Mouse (Mus musculus) right cerebral cortex, adult 18-20 months (tissue): Measurements from ENCODE around the gene Zswim4.

Experiments used
- DNase-seq: peaks from one replicate; pipeline ENCODE4 v3.0.0; 2022; ENCODE audit warnings: mixed read lengths

Zswim4 gene

GRCm38 (mm10) chr8:84200126-84200555 is 36.7 kb downstream of the Zswim4 start:
- DNase-seq: no peak

GRCm38 (mm10) chr8:84199348-84200125 is 37.3 kb downstream of the Zswim4 start:
- no peak for DNase-seq

DNA sequence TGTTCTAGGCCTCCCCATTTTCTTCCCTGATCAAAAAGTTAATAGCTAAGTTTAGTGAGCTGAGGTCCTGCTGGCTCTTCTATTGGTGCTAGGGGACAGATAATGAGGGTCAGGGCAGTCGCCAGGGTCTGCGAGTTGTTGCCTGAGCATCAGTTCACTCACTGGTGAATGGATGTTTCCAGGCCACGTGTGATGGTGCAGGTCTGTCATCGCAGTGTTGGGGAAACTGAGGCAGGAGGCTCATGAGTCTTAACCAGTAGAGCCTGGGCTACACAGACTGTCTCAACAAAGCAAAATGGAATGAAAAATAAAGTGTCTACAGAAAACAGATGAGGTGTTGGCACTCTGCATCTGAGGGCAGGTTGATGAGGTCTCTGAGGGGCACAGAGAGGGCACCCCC is 38.0 kb downstream of the Zswim4 start:
- no peak for DNase-seq

DNA sequence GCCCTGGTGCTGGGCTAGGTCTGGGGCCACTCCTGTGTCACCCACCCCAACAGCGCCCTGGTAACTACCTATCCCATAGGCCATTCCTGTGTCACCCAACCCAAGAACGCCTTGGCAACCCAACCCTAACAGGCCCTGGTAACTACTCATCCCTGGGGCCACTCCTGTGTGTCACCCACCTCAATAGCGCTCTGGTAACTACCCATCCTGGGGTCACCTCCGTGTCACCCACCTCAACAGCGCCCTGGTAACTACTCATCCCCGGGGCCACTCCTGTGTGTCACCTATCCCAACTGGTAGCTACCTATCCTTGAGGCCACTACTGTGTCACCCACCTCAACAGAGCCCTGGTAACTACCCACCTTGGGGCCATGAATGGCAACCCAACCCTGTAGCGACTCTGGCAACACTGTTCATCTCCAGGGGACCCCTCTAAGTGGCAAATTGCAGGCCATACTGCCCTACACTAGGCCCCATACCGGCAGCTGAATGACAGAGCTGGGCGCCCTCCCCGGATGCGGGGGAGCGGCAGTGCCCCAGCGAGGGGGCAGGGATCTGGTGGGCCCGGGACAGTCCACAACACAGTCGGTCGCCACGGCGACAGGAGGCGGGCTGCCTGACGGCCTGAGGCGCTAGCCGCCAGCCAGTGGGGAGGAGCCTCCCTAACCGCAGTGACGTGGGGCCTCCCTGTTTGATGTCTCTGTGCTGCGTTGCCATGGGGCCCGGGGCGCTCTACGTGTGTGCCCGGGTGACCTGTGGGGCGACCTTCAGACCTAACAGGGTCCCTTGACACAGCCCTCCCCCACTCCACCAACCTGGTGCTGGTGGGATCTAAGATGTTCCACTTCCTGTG is 38.7 kb downstream of the Zswim4 start:
- peak; percentile 87 for DNase-seq

GRCm38 (mm10) chr8:84197141-84197921 is 39.5 kb downstream of the Zswim4 start:
- DNase-seq: peak; percentile 70

DNA sequence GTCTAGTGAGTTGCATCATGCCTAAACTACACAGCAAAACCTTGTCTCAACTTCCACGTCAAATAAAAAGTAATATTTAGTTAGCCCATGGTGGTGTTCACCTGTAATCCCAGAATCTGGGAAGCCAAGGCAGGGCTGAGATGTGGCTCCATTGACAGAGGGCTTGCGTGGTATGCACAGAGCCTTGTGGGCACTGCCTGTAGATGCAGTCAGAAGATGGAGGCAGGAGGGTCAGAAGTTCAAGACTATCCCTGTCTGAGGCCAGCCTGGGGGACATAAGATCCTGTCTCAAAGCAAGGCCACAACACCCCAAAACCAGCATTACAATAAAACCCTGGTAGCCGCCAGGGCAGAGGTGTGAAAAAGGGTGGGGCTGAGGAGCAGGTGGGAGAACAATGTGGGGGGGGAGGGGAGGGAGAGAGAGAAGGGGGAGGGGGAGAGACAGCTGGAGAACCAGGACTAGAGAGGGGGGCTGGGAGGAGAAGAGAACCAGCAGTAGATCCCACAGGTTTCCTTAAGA is 42.6 kb downstream of the Zswim4 start:
- DNase-seq: no peak

DNA sequence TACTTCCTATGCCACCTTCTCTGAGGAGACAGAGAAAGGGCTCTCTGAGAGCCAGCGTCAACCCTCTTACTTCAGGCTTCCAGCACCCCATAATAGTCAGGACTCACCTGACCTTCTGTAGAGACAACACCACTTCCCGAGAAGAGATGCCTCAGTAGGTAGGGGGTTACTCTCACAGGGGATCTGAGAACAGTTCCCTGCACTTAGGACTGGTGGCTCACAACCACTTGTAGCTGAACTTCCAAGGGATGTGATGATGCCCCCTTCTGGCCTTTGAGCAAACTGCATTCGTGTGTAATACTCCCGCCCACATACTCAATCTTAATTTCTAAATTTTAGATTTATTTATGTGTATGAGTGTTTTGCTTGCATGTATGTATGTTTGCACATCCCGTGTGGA is 43.3 kb downstream of the Zswim4 start:
- no peak for DNase-seq

- no peak for DNase-seq
Observed at GRCm38 (mm10) chr8:84193161-84193560, 43.7 kb downstream of the Zswim4 start.

DNA sequence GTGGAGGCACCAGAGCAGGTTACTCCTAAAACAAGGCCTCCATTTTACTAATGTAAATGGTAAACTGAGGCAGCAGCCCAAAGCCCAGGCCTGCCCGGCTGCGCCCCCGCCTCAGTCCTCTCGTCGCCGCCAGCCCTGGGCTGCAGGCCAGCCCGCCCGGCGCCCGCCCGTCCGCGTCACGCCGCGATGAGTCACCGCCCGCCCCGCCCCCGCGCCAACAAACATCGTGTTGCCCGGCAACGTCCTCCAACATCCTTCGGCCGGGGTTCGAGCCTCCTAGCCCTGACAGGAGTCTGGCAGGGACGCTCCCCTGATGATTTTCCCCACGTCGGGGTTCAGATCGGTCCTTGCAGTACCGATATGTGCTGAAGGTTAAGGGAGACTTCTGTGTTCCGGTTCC is 44.3 kb downstream of the Zswim4 start:
- peak; percentile 70 for DNase-seq

DNA sequence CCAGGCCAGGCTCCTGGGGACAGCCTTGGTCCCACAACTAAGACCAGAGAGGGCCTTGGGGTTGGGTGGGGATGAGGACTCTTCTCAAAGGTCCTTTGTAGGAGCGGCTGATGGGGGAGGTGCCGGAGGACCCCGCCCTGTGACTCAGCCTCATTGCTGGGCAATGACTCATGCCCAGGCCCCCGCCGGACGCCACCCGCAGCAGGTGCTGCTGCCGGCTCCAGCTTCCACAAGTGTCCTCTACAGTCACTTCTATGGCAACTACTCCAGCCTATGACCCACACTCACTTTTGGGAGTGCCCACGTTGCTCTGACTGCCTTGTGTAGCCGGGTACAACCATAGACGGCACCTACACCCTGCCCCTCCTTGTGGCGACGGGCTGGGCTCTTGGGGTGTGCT is 44.8 kb downstream of the Zswim4 start:
- DNase-seq: peak; percentile 51

GRCm38 (mm10) chr8:84190191-84190867 is 46.5 kb downstream of the Zswim4 start:
- no peak for DNase-seq

GRCm38 (mm10) chr8:84189603-84190002 is 47.3 kb downstream of the Zswim4 start:
- DNase-seq: no peak

- no peak for DNase-seq
Observed at GRCm38 (mm10) chr8:84188671-84189070, 48.2 kb downstream of the Zswim4 start.

GRCm38 (mm10) chr8:84187065-84187755 is 49.6 kb downstream of the Zswim4 start:
- peak; percentile 52 for DNase-seq

DNA sequence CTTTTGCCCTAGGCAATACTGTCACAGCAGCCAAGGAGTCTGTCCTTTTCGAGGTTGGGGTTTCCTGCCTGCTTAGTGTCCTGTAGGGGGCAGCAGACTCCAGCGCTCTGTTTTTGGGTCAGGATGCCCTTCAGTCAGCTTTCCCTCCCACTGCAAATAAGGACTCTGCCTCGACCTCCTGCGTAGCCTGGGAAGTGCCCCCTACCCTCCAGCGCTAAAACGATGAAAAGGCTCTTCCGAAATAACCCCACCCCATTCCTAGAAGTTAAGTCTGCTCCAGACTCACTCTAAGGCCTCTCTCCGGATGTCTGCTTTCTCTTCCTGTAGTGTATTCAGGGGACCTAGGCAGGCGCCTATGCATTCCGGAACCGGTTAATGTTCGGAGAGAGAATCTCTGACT is 50.3 kb downstream of the Zswim4 start:
- peak; percentile 79 for DNase-seq

DNA sequence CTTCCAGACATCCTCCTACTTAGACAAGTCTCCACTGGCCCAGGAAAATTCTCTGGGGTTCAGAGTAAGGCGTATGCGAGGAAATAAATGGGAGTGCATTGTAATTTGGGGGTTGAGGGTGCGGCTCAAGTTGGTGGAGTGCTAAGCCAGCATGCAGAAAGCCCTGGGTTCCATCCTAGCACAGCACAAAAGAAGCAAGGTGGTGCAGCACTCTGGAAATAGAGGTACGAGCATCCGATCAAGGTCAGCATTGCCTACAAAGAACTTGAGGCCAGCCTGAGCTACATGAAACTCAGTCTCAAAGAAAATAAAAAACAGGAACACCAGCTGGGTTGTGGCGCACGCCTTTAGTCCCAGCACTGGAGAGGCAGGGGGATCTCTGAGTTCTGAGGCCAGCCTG is 51.7 kb downstream of the Zswim4 start, which contains the start of gene Nanos3:
Gene Nanos3, minus strand, starts transcription at position 101 of the 400 bp plus-strand sequence.
- no peak for DNase-seq

DNA sequence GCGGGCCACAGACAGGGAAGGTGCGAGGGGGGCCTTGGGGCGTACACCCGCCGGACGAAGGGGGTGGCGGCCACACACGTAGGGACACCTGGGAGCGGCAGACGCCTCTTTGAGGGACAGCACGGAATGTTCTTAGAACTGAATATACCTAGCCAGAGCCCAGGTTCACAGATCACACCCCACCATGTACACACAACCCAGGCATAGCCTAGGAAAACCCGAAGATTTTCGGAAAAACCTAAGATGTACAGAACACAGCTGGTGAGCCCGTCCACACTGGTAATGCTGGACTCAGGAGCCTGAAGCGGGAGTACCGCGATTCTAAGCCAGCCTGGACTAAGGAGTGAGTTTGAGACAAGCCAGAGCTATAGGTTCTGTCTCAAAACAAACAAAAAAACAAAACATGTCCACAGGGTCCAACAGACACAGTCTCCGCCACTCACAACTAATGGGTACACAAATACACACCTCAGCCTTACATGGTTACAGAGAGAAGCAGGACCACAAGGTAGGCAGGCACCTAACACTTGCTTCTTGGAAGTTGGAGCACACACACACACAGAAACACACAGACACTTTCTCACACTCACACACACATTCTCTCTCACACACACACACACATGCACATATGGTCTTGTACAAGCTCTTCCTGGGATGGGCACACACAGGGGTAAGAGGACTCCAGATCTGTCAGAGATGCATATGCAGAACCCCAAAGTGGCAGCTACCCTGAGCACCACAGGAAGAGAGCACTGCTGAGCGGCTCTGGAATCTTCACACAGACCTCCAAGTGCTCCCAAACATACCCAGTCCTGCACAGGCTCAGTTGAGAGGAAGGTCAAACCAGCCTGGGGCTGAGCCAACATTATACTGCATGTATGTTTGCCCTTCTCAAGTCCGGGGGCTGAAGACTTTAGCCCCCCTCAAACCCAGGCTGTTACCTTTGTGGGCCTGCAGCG is 52.5 kb downstream of the Zswim4 start:
- DNase-seq: no peak

- DNase-seq: no peak
Observed at GRCm38 (mm10) chr8:84183261-84184084, 53.4 kb downstream of the Zswim4 start.

DNA sequence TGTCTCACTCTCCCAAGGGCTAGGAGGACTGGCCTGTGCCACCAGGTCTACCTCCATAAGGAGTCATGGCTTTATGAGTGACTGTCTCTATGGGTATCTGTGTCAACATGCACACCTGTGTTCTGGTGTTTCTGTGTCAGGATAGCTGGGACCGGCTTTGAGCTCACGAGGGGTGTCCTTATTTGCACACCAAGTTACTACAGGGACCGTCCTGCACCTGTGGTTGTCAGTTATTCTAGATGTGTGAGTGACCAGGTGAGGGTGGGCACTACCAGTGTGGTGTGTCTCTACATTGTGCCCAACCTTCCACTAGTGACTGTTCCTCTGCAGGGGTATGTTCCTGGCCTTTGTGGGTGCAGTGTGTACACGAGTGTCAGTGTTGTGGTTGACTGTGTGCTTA is 54.0 kb downstream of the Zswim4 start:
- no peak for DNase-seq
